Mouse (Mus musculus): ENCODE results near the gene Dynlt1f. TPM values are rescaled to one million over a fixed set of nuclear protein-coding genes. Genes with fewer than 3 reads are reported as not detected.
"Not testable (repeated sequence)": the region's sequence is repeated elsewhere in the genome, so short reads cannot be mapped to it uniquely, and the experiment has no call there.

Gene Dynlt1f
- total and polyA plus RNA-seq, 2 experiments from 2014 or later, result 148 to 213 TPM

DNA sequence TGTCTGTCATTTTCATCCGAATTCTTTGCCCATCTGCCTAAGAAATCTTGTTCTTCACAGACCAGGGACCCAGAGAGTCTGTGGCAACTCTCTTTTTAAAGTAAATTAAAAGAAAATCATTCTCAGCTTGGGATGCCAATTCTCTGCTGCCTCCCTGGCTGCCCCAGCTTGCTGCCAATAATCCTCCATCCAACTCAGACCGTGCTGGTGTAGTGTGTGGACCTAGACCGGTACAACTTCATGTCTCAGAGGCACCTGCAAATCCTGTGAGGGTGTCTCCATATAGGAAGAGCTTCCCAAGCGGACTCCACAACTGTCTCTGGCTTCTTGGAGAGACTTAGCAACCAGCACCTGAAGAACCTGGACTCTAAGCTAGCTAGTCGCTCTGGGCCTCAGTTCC, 18.8 kb downstream of the Dynlt1f start:
- no peak for DNase-seq (ENCODE audit: low spot score)
- Histone ChIP-seq H3K4me1 (ENCODE audit: control insufficient read depth, insufficient read depth) (no peaks in the 10 kb centered on the region), H3K27me3 (ENCODE audit: control insufficient read depth, insufficient read depth, low read length) (no peaks in the 10 kb centered on the region), H3K9ac (replicated peaks; ENCODE audit: low read depth, low read length) (no peak overlapping the region), H3K4me3 (ENCODE audit: low read depth, low read length) (no peak overlapping the region), H3K4me2 (ENCODE audit: low read depth, low read length) (no peak overlapping the region), H3K27ac (ENCODE audit: low read depth) (no peak overlapping the region), H3K9me3 (replicated peaks; ENCODE audit: control insufficient read depth, low read length) (no peaks in the 10 kb centered on the region), H3K36me3 (replicated peaks; ENCODE audit: control insufficient read depth, insufficient read depth, low read length) (no peaks in the 10 kb centered on the region)
- TF ChIP-seq CTCF (IDR thresholded peaks at IDR 0.05; ENCODE audit: low read depth) (no peak), EP300 (IDR thresholded peaks at IDR 0.05; ENCODE audit: low read depth) (no peak)
- no peak for ATAC-seq (ENCODE audit: insufficient read depth, low read depth)
- WGBS, result 73% methylated on average over 5 of the region's 5 CpGs

DNA sequence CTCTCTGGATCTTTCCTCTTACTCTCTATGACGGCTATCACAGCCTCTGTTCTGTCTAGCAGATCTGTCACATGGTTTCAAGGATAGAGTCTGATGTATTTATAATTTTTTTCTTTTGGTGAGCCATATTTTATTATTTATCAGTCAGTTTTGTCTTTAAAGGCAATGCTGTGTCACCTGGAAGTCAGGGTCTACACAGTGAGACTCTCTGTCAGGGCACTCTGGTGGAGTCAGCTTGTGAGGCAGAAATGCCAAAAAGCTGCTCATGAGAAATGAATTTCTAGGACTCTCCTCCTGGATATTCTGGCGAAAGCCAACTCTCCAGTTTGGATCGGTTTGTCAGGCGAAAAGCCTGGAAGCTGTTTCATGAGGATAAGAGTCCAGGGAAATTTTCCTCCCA, 19.9 kb downstream of the Dynlt1f start:
- not testable (repeated sequence) for H3K9me3 ChIP-seq (replicated peaks; ENCODE audit: control insufficient read depth, low read length); DNase-seq (ENCODE audit: low spot score); H3K4me3 ChIP-seq (ENCODE audit: low read depth, low read length); H3K9ac ChIP-seq (replicated peaks; ENCODE audit: low read depth, low read length); ATAC-seq (ENCODE audit: insufficient read depth, low read depth); H3K4me2 ChIP-seq (ENCODE audit: low read depth, low read length); H3K27me3 ChIP-seq (ENCODE audit: control insufficient read depth, insufficient read depth, low read length); H3K4me1 ChIP-seq (ENCODE audit: control insufficient read depth, insufficient read depth); H3K36me3 ChIP-seq (replicated peaks; ENCODE audit: control insufficient read depth, insufficient read depth, low read length); H3K27ac ChIP-seq (ENCODE audit: low read depth)
- 100% methylated on average over 1 of the region's 4 CpGs for WGBS

DNA sequence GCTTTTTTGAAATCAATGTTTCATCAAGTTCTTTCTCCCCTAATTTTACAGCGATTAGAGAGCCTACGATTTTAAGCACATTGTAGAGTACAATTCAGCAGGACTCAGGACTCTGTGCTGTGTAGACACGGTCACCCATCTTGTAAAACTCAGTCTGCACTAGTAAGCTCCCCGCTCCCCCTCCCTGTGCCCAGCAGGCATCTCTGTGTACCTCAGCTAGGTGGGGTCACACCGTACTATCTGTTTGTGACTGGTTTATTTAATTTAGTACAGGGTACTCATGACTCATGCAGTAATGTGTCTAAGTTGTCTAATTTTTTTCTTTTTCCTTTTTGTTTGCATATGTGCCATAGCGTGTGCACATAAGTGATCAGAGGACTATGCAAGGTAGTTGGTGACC, 22.9 kb downstream of the Dynlt1f start:
- not testable (repeated sequence) for H3K9me3 ChIP-seq (replicated peaks; ENCODE audit: control insufficient read depth, low read length); H3K4me2 ChIP-seq (ENCODE audit: low read depth, low read length); H3K9ac ChIP-seq (replicated peaks; ENCODE audit: low read depth, low read length); H3K36me3 ChIP-seq (replicated peaks; ENCODE audit: control insufficient read depth, insufficient read depth, low read length); ATAC-seq (ENCODE audit: insufficient read depth, low read depth); H3K4me1 ChIP-seq (ENCODE audit: control insufficient read depth, insufficient read depth); H3K27me3 ChIP-seq (ENCODE audit: control insufficient read depth, insufficient read depth, low read length); DNase-seq (ENCODE audit: low spot score); H3K27ac ChIP-seq (ENCODE audit: low read depth); H3K4me3 ChIP-seq (ENCODE audit: low read depth, low read length)
- 94% methylated on average over 6 of the region's 6 CpGs for WGBS

DNA sequence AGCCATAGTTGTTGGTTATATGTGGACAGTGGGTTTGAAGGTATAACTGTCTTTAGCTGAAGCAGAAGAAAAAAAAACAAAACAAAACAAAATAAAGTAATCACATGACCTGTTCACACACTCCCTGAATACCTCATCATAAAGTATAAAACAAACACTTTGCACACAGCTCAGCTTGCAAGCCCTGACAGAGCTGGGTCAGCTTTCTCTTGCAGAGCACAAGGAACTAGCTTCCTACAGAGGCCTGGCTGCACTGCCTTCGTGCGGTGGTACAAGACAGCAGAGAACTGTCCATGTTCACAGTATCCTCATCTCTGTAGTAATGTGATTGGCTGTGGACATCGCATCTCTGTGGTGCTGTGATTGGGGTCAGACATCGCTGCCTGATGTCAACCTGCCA, 25.3 kb downstream of the Dynlt1f start:
- not testable (repeated sequence) for H3K4me2 ChIP-seq (ENCODE audit: low read depth, low read length); ATAC-seq (ENCODE audit: insufficient read depth, low read depth); H3K4me3 ChIP-seq (ENCODE audit: low read depth, low read length); H3K36me3 ChIP-seq (replicated peaks; ENCODE audit: control insufficient read depth, insufficient read depth, low read length); H3K4me1 ChIP-seq (ENCODE audit: control insufficient read depth, insufficient read depth); H3K9ac ChIP-seq (replicated peaks; ENCODE audit: low read depth, low read length); H3K9me3 ChIP-seq (replicated peaks; ENCODE audit: control insufficient read depth, low read length); DNase-seq (ENCODE audit: low spot score); H3K27me3 ChIP-seq (ENCODE audit: control insufficient read depth, insufficient read depth, low read length); H3K27ac ChIP-seq (ENCODE audit: low read depth)
- 74% methylated on average over 4 of the region's 4 CpGs for WGBS

DNA sequence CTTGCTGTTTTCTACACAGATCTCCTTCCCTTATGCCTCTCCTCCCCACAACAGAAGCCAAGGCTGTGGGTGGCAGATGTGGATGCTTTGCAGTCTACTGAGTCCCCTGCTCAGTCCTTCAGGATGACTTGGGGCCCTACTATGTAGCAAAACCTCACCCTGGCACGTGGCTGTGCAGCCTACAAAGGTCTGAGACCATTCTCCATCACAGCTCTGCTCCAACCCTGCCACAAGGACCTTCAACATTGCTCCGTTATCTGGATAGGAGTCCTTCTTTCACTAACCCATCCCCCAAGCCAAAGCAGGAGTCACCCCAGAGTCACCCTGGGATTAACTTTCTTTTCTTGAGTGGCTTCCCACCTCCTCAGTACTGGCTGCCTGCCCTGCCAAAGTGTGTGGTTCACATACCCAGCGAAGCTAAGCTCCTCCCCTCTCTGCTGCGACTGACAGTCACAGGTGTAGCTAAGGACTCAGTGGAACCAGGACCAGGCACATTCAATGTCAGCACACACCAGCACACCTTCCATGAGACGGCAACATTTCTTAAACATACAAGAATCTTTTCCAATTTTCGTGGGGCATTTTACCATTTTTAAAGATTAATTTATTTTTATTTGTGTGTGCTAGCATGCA, 30.7 kb downstream of the Dynlt1f start:
- not testable (repeated sequence) for ATAC-seq (ENCODE audit: insufficient read depth, low read depth); DNase-seq (ENCODE audit: low spot score)

DNA sequence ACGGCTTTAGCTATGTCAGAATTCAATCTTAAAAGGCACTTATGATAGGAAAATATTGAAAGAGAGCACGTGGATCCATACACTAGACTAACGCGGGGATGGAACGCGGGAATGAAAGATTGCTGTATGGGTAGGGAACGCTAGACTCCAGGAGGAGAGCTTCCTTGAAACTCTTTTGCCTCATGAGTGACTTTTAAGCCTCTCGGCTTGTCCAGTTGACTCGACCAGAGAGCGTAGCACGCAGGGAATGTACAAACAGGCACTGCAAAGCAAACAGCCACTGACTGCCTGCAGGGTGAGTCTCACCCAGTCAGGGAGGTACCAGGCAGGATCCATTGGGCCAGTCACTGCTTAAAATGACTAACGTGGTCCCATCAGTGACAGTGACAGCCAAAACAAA, 33.7 kb downstream of the Dynlt1f start:
- not testable (repeated sequence) for H3K4me2 ChIP-seq (ENCODE audit: low read depth, low read length); H3K27ac ChIP-seq (ENCODE audit: low read depth)
- WGBS, result 91% methylated on average over 11 of the region's 12 CpGs

More for the DNA sequence above, 30.7 kb downstream of the Dynlt1f start:
- H3K4me1 ChIP-seq (ENCODE audit: control insufficient read depth, insufficient read depth); H3K9ac ChIP-seq (replicated peaks; ENCODE audit: low read depth, low read length); H3K4me2 ChIP-seq (ENCODE audit: low read depth, low read length); H3K27ac ChIP-seq (ENCODE audit: low read depth); H3K36me3 ChIP-seq (replicated peaks; ENCODE audit: control insufficient read depth, insufficient read depth, low read length); H3K4me3 ChIP-seq (ENCODE audit: low read depth, low read length); H3K9me3 ChIP-seq (replicated peaks; ENCODE audit: control insufficient read depth, low read length); H3K27me3 ChIP-seq (ENCODE audit: control insufficient read depth, insufficient read depth, low read length): not testable (repeated sequence)
- WGBS, result 38% methylated on average over 1 of the region's 6 CpGs

DNA sequence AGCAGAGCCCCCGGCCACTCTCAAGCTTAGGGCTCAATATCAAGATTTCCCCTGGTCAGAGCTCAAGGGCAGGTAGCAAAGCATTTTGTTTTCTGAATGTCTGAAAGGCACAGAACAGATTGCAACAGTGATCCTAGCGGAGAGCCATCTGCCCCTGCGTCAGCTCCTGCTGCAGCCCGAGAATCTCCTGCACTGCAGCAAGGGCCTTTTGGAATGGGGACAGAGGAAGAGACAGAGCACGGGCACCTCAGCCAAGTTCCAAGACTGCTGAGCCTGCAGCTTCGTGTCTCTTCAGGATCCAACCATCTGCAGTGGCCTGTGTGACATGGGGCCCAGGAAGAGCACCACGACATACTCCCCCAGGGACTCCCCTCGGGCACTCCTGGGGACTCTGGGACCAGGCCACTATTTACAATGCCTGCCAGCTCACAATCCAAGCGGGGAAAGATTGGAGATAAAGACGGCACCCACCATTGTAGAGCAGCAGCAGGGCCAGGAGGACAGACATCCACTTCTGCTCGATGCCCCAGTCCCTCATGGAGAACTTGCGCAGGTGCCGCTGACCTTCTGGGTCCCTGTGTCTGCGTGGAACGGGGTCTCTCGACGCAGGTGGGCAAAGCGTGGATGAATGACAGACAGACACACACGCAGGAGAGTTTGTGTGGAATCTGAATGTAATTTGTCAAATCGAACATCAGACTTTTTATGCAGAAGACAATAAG, 34.8 kb downstream of the Dynlt1f start:
- not testable (repeated sequence) for H3K9ac ChIP-seq (replicated peaks; ENCODE audit: low read depth, low read length); H3K27me3 ChIP-seq (ENCODE audit: control insufficient read depth, insufficient read depth, low read length); H3K36me3 ChIP-seq (replicated peaks; ENCODE audit: control insufficient read depth, insufficient read depth, low read length); ATAC-seq (ENCODE audit: insufficient read depth, low read depth); H3K4me2 ChIP-seq (ENCODE audit: low read depth, low read length); H3K9me3 ChIP-seq (replicated peaks; ENCODE audit: control insufficient read depth, low read length); H3K4me3 ChIP-seq (ENCODE audit: low read depth, low read length); H3K27ac ChIP-seq (ENCODE audit: low read depth); DNase-seq (ENCODE audit: low spot score); H3K4me1 ChIP-seq (ENCODE audit: control insufficient read depth, insufficient read depth)
- 70% methylated on average over 17 of the region's 20 CpGs for WGBS

More for the DNA sequence above, 33.7 kb downstream of the Dynlt1f start:
- not testable (repeated sequence) for H3K9ac ChIP-seq (replicated peaks; ENCODE audit: low read depth, low read length); H3K4me3 ChIP-seq (ENCODE audit: low read depth, low read length); ATAC-seq (ENCODE audit: insufficient read depth, low read depth); H3K36me3 ChIP-seq (replicated peaks; ENCODE audit: control insufficient read depth, insufficient read depth, low read length); DNase-seq (ENCODE audit: low spot score); H3K27me3 ChIP-seq (ENCODE audit: control insufficient read depth, insufficient read depth, low read length); H3K4me1 ChIP-seq (ENCODE audit: control insufficient read depth, insufficient read depth); H3K9me3 ChIP-seq (replicated peaks; ENCODE audit: control insufficient read depth, low read length)

DNA sequence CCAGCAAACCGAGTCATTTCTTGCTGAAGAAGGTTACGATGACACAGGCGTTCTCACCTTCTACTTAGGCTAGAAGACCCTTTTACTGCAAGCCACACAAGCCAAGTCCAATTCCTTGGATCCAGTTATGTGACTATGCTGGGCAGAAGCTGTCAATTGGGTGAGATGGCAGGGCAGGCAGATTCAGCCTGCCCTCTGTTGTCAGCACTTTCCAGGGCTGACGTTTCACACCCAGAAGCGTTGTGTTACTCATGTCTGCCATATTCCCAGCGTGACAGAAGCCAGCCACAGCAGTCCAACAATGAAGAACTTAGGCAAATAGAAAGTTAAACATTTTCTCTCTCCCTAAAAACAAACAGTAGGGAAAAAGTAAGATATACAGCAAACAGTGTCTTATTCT, 35.7 kb downstream of the Dynlt1f start:
- not testable (repeated sequence) for H3K4me3 ChIP-seq (ENCODE audit: low read depth, low read length)
- WGBS, result 52% methylated on average over 6 of the region's 6 CpGs

More for the DNA sequence above, 35.7 kb downstream of the Dynlt1f start:
- H3K4me1 ChIP-seq (ENCODE audit: control insufficient read depth, insufficient read depth); ATAC-seq (ENCODE audit: insufficient read depth, low read depth); H3K27me3 ChIP-seq (ENCODE audit: control insufficient read depth, insufficient read depth, low read length); H3K4me2 ChIP-seq (ENCODE audit: low read depth, low read length); H3K36me3 ChIP-seq (replicated peaks; ENCODE audit: control insufficient read depth, insufficient read depth, low read length); H3K9me3 ChIP-seq (replicated peaks; ENCODE audit: control insufficient read depth, low read length); H3K27ac ChIP-seq (ENCODE audit: low read depth); H3K9ac ChIP-seq (replicated peaks; ENCODE audit: low read depth, low read length); DNase-seq (ENCODE audit: low spot score): not testable (repeated sequence)

Measured in heart, postnatal 0 days (tissue).